Mouse (Mus musculus) forebrain, embryonic 16.5 days (tissue): Measurements from ENCODE around the gene Il22ra2. TPM values are rescaled to one million over a fixed set of nuclear protein-coding genes. Genes with fewer than 3 reads are reported as not detected.
A peak's percentile ranks its signal among the peaks of the same experiment; 100 is the strongest.
"Not testable (repeated sequence)": the region's sequence is repeated elsewhere in the genome, so short reads cannot be mapped to it uniquely, and the experiment has no call there.

Source experiments
- ATAC-seq: fragments of 200-750 bp; cut with Nextera tagmentation; 2 replicates; pipeline ENCODE4 v1.8.0; 2017; ENCODE audit warnings: mild to moderate bottlenecking, moderate library complexity
- H3K27ac ChIP-seq: fragments of 300-500 bp; sonication (generic); 2 replicates; pipeline ENCODE4 v1.5.1; 2014; ENCODE audit warnings: low read length, control low read depth
- H3K27me3 ChIP-seq: fragments of 300-500 bp; sonication (generic); replicated peaks from 2 replicates; pipeline ENCODE4 v1.6.1; 2014; ENCODE audit warnings: low read length; ENCODE audit not compliant: control insufficient read depth, insufficient read depth
- H3K36me3 ChIP-seq: fragments of 300-500 bp; sonication (generic); 2 replicates; pipeline ENCODE4 v1.6.1; 2014; ENCODE audit not compliant: control insufficient read depth, insufficient read depth
- H3K4me1 ChIP-seq: fragments of 300-500 bp; sonication (generic); replicated peaks from 2 replicates; pipeline ENCODE4 v1.6.1; 2014; ENCODE audit warnings: low read length; ENCODE audit not compliant: control insufficient read depth, insufficient read depth
- H3K4me2 ChIP-seq: fragments of 300-500 bp; sonication (generic); 2 replicates; pipeline ENCODE4 v1.6.1; 2014; ENCODE audit warnings: mild to moderate bottlenecking, low read length, control low read depth
- H3K4me3 ChIP-seq: fragments of 300-500 bp; sonication (generic); replicated peaks from 2 replicates; pipeline ENCODE4 v1.5.1; 2014; ENCODE audit warnings: mild to moderate bottlenecking, low read length, control low read depth
- H3K9ac ChIP-seq: fragments of 300-500 bp; sonication (generic); replicated peaks from 2 replicates; pipeline ENCODE4 v1.6.1; 2014; ENCODE audit warnings: low read depth, low read length, control low read depth
- H3K9me3 ChIP-seq: fragments of 300-500 bp; sonication (generic); 2 replicates; pipeline ENCODE4 v1.6.1; 2016; ENCODE audit warnings: low read length; ENCODE audit not compliant: control insufficient read depth
- WGBS: fragments of 180-500 bp; shearing (Covaris S2); extraction: QIAGEN DNeasy Blood & Tissue Kit; methylation state at CpG from one replicate; pipeline ENCODE4 v1.1.7; 2014; 5-methylcytosine and 5-hydroxymethylcytosine counted together
- polyA plus RNA-seq: library from polyadenylated mRNA; unstranded; fragments of >200 nt; fragmentation: Nextera tagmentation; extraction: Ambion mirVana; gene quantifications from 2 replicates; pipeline ENCODE4 v1.2.1, GENCODE M21; 2015

Il22ra2 gene
- polyA plus RNA-seq, 1 experiment from 2014 or later, result not detected

- Histone ChIP-seq H3K4me2 (no peak overlapping the region), H3K4me3 (no peak overlapping the region), H3K27ac (no peak overlapping the region), H3K36me3 (peaks cover 4% of the 10 kb centered on the region; the same call in 1 of the 2 replicates), H3K27me3 (no peaks in the 10 kb centered on the region), H3K4me1 (peaks cover 3% of the 10 kb centered on the region), H3K9me3 (no peaks in the 10 kb centered on the region), H3K9ac (no peak overlapping the region)
- ATAC-seq, result peak; percentile 28; the same call in 1 of the 2 replicates
- 92% methylated on average over 11 of the region's 11 CpGs for WGBS
Measured at GRCm38 (mm10) chr10:19598091-19598490, 23.7 kb upstream of the Il22ra2 start.

GRCm38 (mm10) chr10:19599331-19600092 is 22.3 kb upstream of the Il22ra2 start:
- Histone ChIP-seq H3K4me2 (no peak overlapping the region), H3K27me3 (no peaks in the 10 kb centered on the region), H3K9me3 (no peaks in the 10 kb centered on the region), H3K36me3 (peaks cover 4% of the 10 kb centered on the region; the same call in 1 of the 2 replicates), H3K4me1 (peaks cover 3% of the 10 kb centered on the region), H3K4me3 (no peak overlapping the region), H3K27ac (no peak overlapping the region), H3K9ac (no peak overlapping the region)
- 0 out of 2 replicates have a peak, but pooled peaks have one; percentile 12 for ATAC-seq
- WGBS, result 41% methylated on average over 6 of the region's 6 CpGs

- Histone ChIP-seq H3K4me1 (peaks cover 3% of the 10 kb centered on the region), H3K9ac (no peak overlapping the region), H3K4me2 (no peak overlapping the region), H3K9me3 (no peaks in the 10 kb centered on the region), H3K27ac (no peak overlapping the region), H3K27me3 (no peaks in the 10 kb centered on the region), H3K36me3 (peaks cover 4% of the 10 kb centered on the region; the same call in 1 of the 2 replicates), H3K4me3 (no peak overlapping the region)
- no peak for ATAC-seq
- WGBS, result 31% methylated on average over 3 of the region's 3 CpGs
Measured at GRCm38 (mm10) chr10:19600093-19600420, 21.7 kb upstream of the Il22ra2 start.

GRCm38 (mm10) chr10:19601502-19601901 is 20.3 kb upstream of the Il22ra2 start:
- not testable (repeated sequence) for ATAC-seq, H3K4me1 ChIP-seq, H3K9ac ChIP-seq, H3K9me3 ChIP-seq, H3K27ac ChIP-seq, H3K4me3 ChIP-seq, H3K36me3 ChIP-seq, H3K27me3 ChIP-seq, H3K4me2 ChIP-seq
- 20% methylated on average over 1 of the region's 1 CpGs for WGBS

GRCm38 (mm10) chr10:19603231-19603630 is 18.6 kb upstream of the Il22ra2 start:
- H3K27me3 ChIP-seq, result no peaks in the 10 kb centered on the region
- 86% methylated on average over 6 of the region's 6 CpGs for WGBS
- H3K36me3 ChIP-seq, result peaks cover 4% of the 10 kb centered on the region; the same call in 1 of the 2 replicates
- peaks cover 3% of the 10 kb centered on the region for H3K4me1 ChIP-seq
- H3K4me3 ChIP-seq, result no peak overlapping the region
- no peak overlapping the region for H3K4me2 ChIP-seq
- H3K9ac ChIP-seq, result no peak overlapping the region
- H3K27ac ChIP-seq, result no peak overlapping the region
- ATAC-seq, result no peak
- H3K9me3 ChIP-seq, result no peaks in the 10 kb centered on the region

- H3K4me3 ChIP-seq, result no peak overlapping the region
- H3K9ac ChIP-seq, result no peak overlapping the region
- H3K4me2 ChIP-seq, result no peak overlapping the region
- H3K27me3 ChIP-seq, result no peaks in the 10 kb centered on the region
- 0 out of 2 replicates have a peak, but pooled peaks have one; percentile 12 for ATAC-seq
- 61% methylated on average over 14 of the region's 14 CpGs for WGBS
- H3K36me3 ChIP-seq, result no peaks in the 10 kb centered on the region
- H3K9me3 ChIP-seq, result no peaks in the 10 kb centered on the region
- H3K27ac ChIP-seq, result no peak overlapping the region
- no peaks in the 10 kb centered on the region for H3K4me1 ChIP-seq
Measured at GRCm38 (mm10) chr10:19609125-19609524, 12.7 kb upstream of the Il22ra2 start.

- H3K4me3 ChIP-seq, result no peak overlapping the region
- no peaks in the 10 kb centered on the region for H3K9me3 ChIP-seq
- H3K36me3 ChIP-seq, result no peaks in the 10 kb centered on the region
- no peak overlapping the region for H3K27ac ChIP-seq
- H3K4me1 ChIP-seq, result no peaks in the 10 kb centered on the region
- no peak for ATAC-seq
- no peaks in the 10 kb centered on the region for H3K27me3 ChIP-seq
- WGBS, result 33% methylated on average over 2 of the region's 2 CpGs
- no peak overlapping the region for H3K9ac ChIP-seq
- H3K4me2 ChIP-seq, result no peak overlapping the region
Measured at GRCm38 (mm10) chr10:19611616-19612015, 10.2 kb upstream of the Il22ra2 start.

GRCm38 (mm10) chr10:19613111-19613753 is 8.6 kb upstream of the Il22ra2 start:
- no peak for ATAC-seq
- 62% methylated on average over 7 of the region's 7 CpGs for WGBS
- Histone ChIP-seq H3K9ac (no peak overlapping the region), H3K4me2 (no peak overlapping the region), H3K27ac (no peak overlapping the region), H3K4me1 (no peaks in the 10 kb centered on the region), H3K9me3 (no peaks in the 10 kb centered on the region), H3K27me3 (no peaks in the 10 kb centered on the region), H3K36me3 (no peaks in the 10 kb centered on the region), H3K4me3 (no peak overlapping the region)

- no peak overlapping the region for H3K4me3 ChIP-seq
- no peaks in the 10 kb centered on the region for H3K36me3 ChIP-seq
- ATAC-seq, result no peak
- no peaks in the 10 kb centered on the region for H3K4me1 ChIP-seq
- no peak overlapping the region for H3K27ac ChIP-seq
- 48% methylated on average over 5 of the region's 5 CpGs for WGBS
- H3K9ac ChIP-seq, result no peak overlapping the region
- H3K9me3 ChIP-seq, result no peaks in the 10 kb centered on the region
- H3K4me2 ChIP-seq, result no peak overlapping the region
- H3K27me3 ChIP-seq, result no peaks in the 10 kb centered on the region
Measured at GRCm38 (mm10) chr10:19619736-19620135, 2.1 kb upstream of the Il22ra2 start.
